Mouse (Mus musculus): Measurements from ENCODE around the gene Ak8. TPM values are rescaled to one million over a fixed set of nuclear protein-coding genes. Genes with fewer than 3 reads are reported as not detected.
A peak's percentile ranks its signal among the peaks of the same experiment; 100 is the strongest.

Gene Ak8
- polyA plus RNA-seq, 1 experiment from 2014 or later: 1.0 TPM

DNA sequence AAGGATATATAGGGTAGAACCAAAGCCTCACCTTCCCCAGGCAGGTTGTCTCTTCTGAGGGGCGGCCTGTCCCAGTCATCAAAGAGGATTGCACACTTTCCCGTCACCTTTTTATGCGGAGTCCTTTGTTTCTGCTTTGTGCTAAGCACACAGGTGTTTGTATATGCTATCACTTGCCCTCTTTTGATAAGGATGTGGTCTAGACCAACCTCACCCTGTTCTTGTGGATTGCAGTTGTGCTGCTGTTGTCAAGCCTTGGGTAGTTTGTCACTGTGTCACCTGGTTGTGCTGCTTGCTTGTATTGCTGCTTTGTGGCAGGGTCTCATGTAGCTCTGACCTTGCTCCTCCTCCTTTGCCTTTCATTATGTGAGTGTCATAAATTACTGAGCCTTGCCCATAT is 152.6 kb downstream of the Ak8 start:
- no peaks in the 10 kb centered on the region for H3K27me3 ChIP-seq
- H3K4me1 ChIP-seq: no peaks in the 10 kb centered on the region
- H3K9me3 ChIP-seq (replicated peaks): no peaks in the 10 kb centered on the region
- no peak overlapping the region for H3K4me2 ChIP-seq
- no peak overlapping the region for H3K4me3 ChIP-seq (replicated peaks)
- peaks cover 82% of the 10 kb centered on the region for H3K36me3 ChIP-seq
- H3K27ac ChIP-seq: no peak overlapping the region
- ATAC-seq (replicated peaks; ENCODE audit: low FRiP score): no peak
- H3K9ac ChIP-seq: no peak overlapping the region
- WGBS: 94% methylated on average over 3 of the region's 3 CpGs

DNA sequence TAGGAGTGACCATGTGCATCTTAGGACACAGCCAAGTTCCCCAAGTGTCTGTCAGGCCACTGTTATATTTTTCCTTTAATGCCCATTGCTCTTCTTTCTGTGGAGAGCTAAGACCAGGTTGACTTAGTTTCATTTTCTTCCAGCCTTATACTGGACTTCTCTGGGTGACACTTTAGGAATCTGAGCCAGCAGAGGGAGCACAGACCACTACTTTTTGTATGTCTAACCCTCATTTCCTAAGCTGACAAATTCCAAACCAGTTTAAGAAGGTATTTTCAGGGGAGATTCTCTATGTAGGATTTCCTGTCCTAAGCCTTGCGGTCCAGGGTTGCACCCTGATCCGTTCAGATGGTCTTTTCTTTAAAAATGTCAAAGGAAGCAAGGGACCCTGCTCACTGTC is 155.8 kb downstream of the Ak8 start:
- H3K27ac ChIP-seq: no peak overlapping the region
- 90% methylated on average over 2 of the region's 2 CpGs for WGBS
- peaks cover 82% of the 10 kb centered on the region for H3K36me3 ChIP-seq
- no peaks in the 10 kb centered on the region for H3K4me1 ChIP-seq
- no peaks in the 10 kb centered on the region for H3K9me3 ChIP-seq (replicated peaks)
- no peaks in the 10 kb centered on the region for H3K27me3 ChIP-seq
- no peak for ATAC-seq (replicated peaks; ENCODE audit: low FRiP score)
- H3K4me3 ChIP-seq (replicated peaks): no peak overlapping the region
- no peak overlapping the region for H3K4me2 ChIP-seq
- no peak overlapping the region for H3K9ac ChIP-seq

DNA sequence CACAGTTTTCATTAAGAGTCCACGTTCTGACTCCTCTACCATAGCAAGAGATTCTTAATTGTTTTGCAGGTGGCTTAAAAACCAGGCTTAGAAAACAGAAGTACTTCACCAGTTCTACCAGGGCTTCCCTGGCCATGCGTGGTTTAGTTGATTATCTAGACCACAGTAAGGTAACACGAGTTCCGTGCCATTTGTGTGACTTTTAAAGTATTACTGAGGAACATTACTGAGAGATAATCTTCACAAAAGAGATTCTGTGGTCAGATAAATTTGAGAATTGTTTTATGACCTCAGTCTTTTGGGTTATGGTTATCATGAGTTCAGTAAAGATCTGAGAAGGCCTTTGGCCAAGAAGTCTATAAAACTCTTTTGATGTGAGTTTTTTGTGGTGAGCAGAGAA is 159.3 kb downstream of the Ak8 start:
- Histone ChIP-seq H3K36me3 (peaks cover 94% of the 10 kb centered on the region), H3K4me2 (no peak overlapping the region), H3K4me1 (no peaks in the 10 kb centered on the region), H3K27ac (no peak overlapping the region), H3K27me3 (no peaks in the 10 kb centered on the region), H3K9me3 (replicated peaks) (no peaks in the 10 kb centered on the region), H3K4me3 (replicated peaks) (no peak overlapping the region), H3K9ac (no peak overlapping the region)
- ATAC-seq (replicated peaks; ENCODE audit: low FRiP score): no peak
- 92% methylated on average over 4 of the region's 4 CpGs for WGBS

DNA sequence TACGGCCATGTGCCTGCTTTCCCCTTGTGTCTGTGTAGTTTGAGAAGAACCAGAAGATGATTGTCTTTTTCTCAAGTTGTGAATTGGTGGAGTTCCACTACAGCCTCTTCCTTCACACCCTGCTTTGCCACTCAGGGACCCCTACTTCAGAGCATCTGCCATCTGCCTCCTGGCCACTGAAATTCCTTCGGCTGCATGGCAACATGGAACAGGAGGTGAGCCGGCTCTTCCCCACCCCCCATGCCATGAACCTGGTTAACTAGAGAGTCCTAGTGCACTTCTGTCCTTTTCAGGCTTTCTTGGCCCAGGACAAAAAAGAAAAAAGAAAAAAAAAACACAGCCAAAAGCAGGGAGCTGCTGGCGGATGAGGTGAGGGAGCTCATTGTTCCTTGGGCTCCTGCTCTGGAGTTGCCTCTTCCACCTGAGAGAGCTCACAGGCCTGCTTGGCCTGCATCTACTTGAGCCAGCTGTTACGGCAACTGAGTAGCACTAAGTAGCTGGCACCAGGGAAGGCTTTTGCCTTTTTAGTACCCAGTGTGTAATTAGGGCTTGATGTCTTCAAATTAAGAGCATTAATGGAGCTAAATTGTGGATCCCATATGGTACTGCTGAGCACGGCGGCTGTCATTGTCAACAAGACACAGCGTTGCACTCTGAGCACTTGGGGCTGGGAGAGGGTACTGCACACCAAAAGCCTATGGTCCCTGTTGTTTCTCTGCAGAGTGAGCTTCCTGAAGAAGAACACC is 160.9 kb downstream of the Ak8 start:
- Histone ChIP-seq H3K36me3 (peaks cover 98% of the 10 kb centered on the region), H3K4me2 (no peak overlapping the region), H3K27ac (no peak overlapping the region), H3K4me3 (replicated peaks) (no peak overlapping the region), H3K4me1 (no peaks in the 10 kb centered on the region), H3K9ac (no peak overlapping the region), H3K27me3 (no peaks in the 10 kb centered on the region), H3K9me3 (replicated peaks) (no peaks in the 10 kb centered on the region)
- no peak for ATAC-seq (replicated peaks; ENCODE audit: low FRiP score)
- WGBS: 95% methylated on average over 8 of the region's 8 CpGs

Small RNA genes lying within 50 kb of the gene (microRNA-seq; reads per million reads assigned to microRNA genes)
- 1.9 reads per million, percentile 9 among the genes with 10 or more reads in this experiment for gene Mir3088

Other genes starting within 250 kb of the Ak8 start
- 0.52 TPM in 1 of 2 replicates, not detected in the other for gene 1700007K13Rik, start 233.8 kb upstream of the Ak8 start, polyA plus RNA-seq (2015; fragmentation: Nextera tagmentation; extraction: Ambion mirVana)
- gene Mrps2, start 232.1 kb upstream of the Ak8 start, polyA plus RNA-seq (2015; fragmentation: Nextera tagmentation; extraction: Ambion mirVana): 62.0 and 64.0 TPM in 2 replicates
- 5.8 and 6.5 TPM in 2 replicates for gene Gbgt1, start 203.3 kb upstream of the Ak8 start, polyA plus RNA-seq (2015; fragmentation: Nextera tagmentation; extraction: Ambion mirVana)
- gene Gm10134, start 194.1 kb upstream of the Ak8 start, polyA plus RNA-seq (2015; fragmentation: Nextera tagmentation; extraction: Ambion mirVana): 10.6 and 12.6 TPM in 2 replicates
- 22.6 and 30.5 TPM in 2 replicates for gene Ralgds, start 187.0 kb upstream of the Ak8 start, polyA plus RNA-seq (2015; fragmentation: Nextera tagmentation; extraction: Ambion mirVana)
- gene Cel, start 136.8 kb upstream of the Ak8 start, polyA plus RNA-seq (2015; fragmentation: Nextera tagmentation; extraction: Ambion mirVana): 0.34 TPM in 1 of 2 replicates, not detected in the other
- 44.3 and 48.8 TPM in 2 replicates for gene Gtf3c5, start 116.4 kb upstream of the Ak8 start, polyA plus RNA-seq (2015; fragmentation: Nextera tagmentation; extraction: Ambion mirVana)
- gene Gfi1b, start 78.2 kb upstream of the Ak8 start, polyA plus RNA-seq (2015; fragmentation: Nextera tagmentation; extraction: Ambion mirVana): 0.69 and 1.1 TPM in 2 replicates
- gene Tsc1, start 58.9 kb upstream of the Ak8 start, polyA plus RNA-seq (2015; fragmentation: Nextera tagmentation; extraction: Ambion mirVana): 18.4 and 22.9 TPM in 2 replicates
- 2.7 and 3.0 TPM in 2 replicates for gene Spaca9, start 437 bp upstream of the Ak8 start, polyA plus RNA-seq (2015; fragmentation: Nextera tagmentation; extraction: Ambion mirVana)
- gene Gtf3c4, start 140.2 kb downstream of the Ak8 start, polyA plus RNA-seq (2015; fragmentation: Nextera tagmentation; extraction: Ambion mirVana): 15.5 and 16.5 TPM in 2 replicates
- gene Ddx31, start 140.2 kb downstream of the Ak8 start, polyA plus RNA-seq (2015; fragmentation: Nextera tagmentation; extraction: Ambion mirVana): 14.9 and 15.6 TPM in 2 replicates
- not detected in 2 replicates for gene Barhl1, start 216.5 kb downstream of the Ak8 start, polyA plus RNA-seq (2015; fragmentation: Nextera tagmentation; extraction: Ambion mirVana)